Mouse (Mus musculus) CD4-positive helper T cell, adult 2 months (primary cell): ENCODE results near the gene Gfm2.
A peak's percentile ranks its signal among the peaks of the same experiment; 100 is the strongest.

Experiments
- DNase-seq: peaks from one replicate; pipeline ENCODE4 v3.0.0-alpha.2; 2012; ENCODE audit warnings: low read depth, missing footprints, low spot score

Gfm2 gene

DNA sequence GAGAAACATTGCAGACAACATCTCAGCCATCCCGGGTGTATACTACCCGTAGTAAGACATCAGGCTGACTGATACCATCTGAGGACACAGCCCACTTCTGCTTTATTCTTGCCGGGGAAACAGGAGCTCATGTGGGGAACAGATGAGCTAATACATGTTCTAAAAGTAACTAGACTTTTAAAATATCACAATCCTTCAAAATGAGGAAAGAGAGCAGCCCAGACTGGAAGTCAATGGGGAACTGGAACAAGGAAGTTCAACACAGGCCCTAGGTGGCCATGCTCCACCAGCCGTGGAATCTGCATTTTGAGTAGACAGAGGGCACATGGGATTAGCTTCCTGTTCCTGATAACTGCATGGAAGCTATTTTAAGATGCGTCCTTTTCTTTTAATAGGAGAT lies 50.0 kb downstream of the Gfm2 start:
- no peak for DNase-seq

DNA sequence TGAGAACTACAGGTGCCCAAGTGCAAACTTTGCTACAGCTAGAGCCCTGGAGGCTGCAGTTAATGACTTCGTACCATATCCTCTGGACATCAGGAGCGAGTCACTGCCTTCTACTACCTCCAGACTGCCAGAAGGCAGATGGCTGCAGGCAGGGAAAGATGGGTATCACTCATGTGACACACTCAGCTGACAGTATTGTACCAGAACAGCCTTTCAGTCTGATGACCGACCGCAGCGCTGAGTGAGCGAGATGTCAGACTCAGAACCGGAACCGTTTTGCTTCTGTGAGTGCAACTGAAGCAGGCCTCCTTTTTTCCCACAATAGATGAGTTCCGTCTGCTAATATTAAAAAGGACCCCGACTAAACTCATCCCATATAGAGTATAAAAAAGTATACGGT lies 54.9 kb downstream of the Gfm2 start:
- no peak for DNase-seq

- no peak for DNase-seq
Measured at GRCm38 (mm10) chr13:97193420-97193819, 55.7 kb downstream of the Gfm2 start.

DNA sequence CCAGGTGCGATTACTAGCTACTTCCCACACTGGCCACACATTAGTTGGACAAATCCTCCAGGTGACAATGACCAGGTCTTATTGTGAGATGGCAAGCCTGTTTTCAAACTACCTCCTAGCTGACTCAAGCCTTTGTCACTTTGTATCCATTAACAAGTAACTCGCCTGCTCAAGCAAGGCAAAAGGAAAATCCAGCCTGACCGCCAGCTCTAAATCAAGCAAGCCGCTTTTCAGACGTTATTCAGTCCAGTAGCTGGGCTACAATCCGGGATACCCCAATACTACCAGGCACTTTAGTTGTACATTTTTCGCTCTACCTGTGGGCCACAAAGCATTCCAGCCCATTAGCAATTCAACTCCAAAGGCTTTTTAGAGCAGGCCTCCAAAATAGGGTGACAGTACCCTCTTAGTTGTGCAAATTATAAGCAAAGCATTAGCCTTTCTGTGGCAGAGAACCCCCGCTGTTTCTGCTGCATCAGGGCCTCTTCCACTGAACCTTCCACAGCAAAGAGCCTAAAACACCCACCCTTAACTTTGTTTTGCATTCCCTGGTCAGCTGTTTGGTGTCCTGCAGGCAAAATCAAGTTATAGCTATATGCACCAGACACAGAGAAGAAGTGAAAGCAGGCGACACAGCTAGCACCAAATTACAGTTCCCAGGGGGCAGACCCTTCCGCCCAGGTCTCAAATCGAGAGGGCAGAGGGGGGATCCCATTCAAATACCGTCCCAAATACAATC lies 58.6 kb downstream of the Gfm2 start:
- no peak for DNase-seq

- no peak for DNase-seq
Measured at GRCm38 (mm10) chr13:97196925-97197218, 59.1 kb downstream of the Gfm2 start.

DNA sequence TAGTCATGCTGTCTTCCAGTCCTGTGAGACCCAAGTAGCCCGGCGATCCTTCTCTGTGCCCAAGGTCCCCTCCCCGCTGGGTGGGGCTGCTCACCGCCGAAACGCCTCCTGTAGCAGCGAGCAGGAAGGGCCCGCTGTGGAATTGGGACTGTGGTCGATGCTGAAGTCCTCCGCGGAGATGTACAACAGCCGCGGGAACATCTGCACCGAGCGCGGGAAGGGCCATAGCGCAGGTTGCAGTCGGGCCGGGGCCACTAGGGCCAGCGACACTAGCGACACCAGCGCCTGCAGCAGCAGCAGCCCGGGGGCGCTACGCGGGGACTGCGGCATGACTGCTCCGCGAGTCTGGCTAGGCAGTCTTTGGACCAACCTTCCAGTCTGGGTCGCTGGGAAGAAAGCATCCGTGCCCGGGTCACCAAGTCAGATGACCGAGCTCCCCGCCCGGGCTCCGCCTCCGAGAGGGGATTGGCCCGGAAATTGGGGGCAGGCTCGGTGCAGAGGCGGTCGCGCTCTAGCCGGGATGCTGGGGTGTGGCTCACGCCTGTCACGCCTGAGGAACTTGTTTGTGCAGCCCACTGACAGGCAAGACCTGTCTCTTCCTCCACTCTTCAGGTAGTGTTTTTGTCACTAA lies 60.3 kb downstream of the Gfm2 start, which contains the start of gene Hexb:
Gene Hexb (minus strand): TSS at position 426 of the 631 bp plus-strand sequence.
- DNase-seq = peak; percentile 90

DNA sequence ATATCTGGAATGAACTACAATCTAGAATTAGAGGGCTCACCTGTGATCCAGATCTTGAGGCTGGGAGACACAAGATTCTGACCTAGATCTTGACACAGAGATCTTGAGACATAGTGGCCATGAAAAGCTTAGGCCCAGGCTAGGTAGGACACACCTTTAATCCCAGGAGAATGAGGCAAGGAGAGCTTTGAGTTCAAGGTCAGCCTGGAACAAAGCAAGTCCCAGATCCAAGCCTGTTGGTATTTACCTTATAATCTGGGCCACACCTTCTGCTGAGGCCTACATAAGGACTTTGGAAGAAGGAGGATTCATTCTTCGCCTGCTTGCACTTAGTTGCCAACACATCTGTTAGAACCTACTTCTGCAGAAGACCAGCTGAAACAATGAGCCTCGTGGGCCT lies 61.4 kb downstream of the Gfm2 start:
- DNase-seq = no peak

DNA sequence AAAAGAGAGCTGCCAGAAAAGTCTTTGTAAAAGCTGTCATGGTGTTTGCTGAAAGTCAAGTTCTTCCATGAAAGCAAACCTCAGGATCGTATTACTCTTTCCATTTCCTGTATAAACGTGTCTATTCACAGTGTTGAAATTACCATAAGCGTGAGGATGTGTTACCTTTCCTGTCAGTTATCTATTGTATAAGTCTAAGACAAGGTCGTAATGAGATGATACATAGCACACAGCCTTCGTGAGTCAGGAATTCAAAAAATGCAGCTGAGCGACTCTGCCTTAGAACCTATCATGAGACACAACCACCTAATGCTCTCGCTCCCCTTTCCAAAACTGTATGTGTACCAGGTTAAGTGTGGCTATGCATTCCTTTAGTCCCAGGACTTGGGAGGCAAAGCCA lies 63.3 kb downstream of the Gfm2 start:
- DNase-seq = no peak

DNA sequence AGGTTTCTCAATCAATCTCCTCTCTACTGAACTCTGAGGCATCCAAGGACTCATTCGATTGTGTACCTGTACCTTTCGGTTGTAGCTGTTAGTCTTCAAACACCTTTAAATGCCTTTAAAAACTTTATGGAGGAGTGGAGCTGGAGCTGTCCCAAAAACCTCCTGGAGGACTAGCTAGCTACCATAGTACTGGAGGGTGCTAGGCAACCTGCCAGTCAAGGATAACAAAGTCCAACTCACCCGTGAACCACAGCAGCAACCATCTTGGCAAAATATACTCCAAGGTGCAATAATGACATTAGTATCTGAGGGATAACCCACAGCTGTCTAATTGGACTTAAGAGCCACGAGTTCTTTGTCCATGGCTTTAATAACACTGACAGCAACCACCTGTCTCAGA lies 64.2 kb downstream of the Gfm2 start:
- DNase-seq = no peak

DNA sequence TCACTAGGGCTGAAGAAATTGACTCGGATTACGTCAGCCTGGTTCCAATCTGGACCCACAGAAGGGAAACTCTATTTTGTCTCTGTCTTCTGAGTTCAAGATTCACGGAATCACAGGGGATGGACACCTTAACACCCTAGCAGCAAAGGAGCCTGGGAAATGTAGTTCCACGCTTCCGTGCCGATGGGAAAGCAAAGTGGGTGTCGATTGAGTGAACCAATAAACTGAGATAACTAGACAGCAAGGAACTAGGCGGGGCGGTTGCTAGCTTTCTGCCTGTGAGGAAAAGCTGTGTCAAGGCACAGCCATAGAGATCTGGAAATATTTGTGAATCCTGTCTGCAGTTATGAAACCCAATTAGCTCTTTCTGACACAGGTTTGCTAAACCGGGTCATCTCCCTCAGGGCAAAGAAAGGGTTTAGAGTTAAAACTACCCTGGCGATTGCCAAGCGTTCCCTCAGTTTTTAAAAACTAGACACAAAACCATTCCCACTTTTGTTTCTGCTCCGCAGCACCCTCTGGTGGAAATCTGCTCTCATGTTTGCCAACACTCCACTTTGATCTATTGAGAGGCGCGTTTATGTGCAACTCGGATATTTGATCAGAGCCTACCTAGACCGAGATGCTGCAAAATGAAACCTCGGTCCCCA lies 67.4 kb downstream of the Gfm2 start:
- DNase-seq = peak; percentile 80

GRCm38 (mm10) chr13:97206046-97206445 lies 68.3 kb downstream of the Gfm2 start:
- DNase-seq = no peak

DNA sequence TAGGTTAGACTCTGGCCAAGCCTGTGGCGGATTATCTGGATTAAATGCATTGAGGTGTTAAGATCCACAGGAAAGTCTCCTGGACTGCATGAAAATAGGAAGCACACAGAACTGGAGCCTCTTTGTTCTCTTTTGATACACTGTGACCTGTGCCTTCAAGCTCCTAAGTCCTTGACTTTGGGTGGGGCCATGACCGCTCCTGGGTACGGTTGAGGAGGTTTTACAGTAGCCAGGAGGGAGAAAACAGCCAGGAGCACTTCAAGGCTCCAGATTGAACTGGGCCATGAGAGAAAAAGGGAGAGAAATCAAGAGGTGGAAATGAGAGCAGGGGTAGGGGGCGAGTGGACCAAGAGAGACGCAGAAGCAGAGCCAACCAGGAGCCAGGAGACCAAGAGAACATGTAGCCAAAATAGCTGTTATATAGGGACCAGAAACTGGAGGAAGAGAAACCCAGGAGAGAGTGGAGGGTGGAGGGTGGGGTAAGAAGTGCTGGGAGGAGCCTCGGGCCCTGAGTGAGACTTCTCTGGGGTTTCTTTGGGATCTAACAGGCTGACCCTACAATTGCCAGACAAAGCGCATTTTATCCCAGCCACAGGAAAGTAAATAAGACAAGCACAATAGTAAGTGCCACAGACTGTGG lies 69.9 kb downstream of the Gfm2 start:
- no peak for DNase-seq

- peak; percentile 86 for DNase-seq
Measured at GRCm38 (mm10) chr13:97208112-97208478, 70.4 kb downstream of the Gfm2 start.

DNA sequence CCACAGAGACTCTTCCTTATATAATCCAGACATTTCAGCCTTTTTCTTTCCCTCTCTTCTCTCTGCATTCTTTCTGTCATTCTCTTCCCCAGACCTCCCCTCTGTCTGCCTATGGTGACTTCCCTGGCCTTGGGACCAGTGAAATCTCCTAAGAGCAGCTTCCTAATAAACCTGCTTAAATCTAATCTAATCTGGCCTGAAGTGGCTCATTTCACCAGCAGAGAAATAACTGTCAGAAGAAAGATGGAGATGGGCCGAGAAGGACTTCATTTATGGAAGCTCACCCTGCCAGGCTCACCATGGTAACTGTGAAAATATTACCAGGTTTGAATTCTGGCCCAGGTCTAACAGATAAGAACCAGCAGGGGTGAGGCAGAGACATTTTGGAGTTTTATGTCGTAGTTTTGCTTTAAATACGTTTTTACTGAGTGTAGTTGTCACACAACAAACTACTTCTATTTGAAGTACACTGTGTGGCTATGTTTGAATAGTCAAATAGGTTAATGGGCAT lies 70.8 kb downstream of the Gfm2 start:
- peak; percentile 39 for DNase-seq

GRCm38 (mm10) chr13:97214583-97215268 lies 77.0 kb downstream of the Gfm2 start:
- no peak for DNase-seq

DNA sequence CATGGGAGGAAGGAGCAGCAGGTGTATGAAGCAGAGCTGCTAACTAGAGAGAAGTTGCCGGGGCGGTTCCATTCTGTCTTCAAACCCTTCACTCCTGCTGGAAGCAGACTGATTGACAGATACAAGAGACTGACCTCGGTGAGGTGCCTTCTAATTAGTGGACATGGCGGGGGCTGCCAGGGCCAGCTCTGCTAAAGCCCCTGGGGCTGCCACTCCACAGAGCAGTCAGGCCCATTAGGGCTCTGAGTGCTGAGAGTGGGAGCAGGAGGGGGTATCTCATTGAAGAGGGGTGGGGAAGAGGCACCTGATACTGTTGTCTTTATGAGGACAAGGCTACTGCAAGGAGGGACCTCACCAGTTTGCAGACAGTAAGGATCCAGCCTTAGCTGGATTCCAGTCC lies 77.8 kb downstream of the Gfm2 start:
- no peak for DNase-seq

DNA sequence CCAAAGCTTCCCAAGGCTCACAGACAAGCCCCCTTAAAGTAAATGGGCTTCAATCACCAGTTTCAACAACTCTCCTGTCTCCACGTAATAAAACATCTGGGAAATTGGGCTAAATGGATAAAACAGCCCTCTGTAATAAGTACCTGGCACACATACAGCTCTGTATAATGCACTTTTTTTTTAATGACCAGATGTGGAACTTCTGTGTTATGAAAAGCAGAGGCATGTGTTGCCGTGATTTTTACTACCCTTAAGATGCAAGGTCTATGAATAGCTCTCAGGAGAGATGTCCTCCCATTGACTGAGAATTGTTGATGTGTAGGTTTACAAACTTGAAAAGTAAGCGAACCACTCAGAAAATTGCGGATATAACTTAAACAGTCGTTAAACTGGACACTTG lies 78.5 kb downstream of the Gfm2 start:
- DNase-seq = no peak

DNA sequence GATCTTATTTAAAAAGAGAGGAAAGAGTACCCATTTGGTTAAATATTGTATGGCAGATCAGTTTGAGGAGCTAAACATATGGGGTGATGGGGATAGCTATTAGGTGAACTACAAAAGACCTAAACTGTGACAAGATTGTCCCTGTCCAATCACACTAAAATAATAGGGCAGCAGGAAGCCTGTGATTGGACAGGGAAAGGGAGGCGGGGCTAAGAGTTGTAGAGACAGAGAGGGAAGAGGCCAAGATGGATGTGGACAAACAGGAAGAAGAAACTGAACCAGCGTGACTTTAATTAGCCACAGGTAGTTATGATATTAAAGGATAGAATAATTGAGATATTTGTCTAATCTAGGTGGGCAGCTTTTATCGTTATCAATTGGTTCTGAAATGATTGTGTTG lies 82.3 kb downstream of the Gfm2 start:
- DNase-seq = no peak

- no peak for DNase-seq
Measured at GRCm38 (mm10) chr13:97223856-97224255, 86.1 kb downstream of the Gfm2 start.

GRCm38 (mm10) chr13:97224341-97224982 lies 86.7 kb downstream of the Gfm2 start:
- DNase-seq = no peak

DNA sequence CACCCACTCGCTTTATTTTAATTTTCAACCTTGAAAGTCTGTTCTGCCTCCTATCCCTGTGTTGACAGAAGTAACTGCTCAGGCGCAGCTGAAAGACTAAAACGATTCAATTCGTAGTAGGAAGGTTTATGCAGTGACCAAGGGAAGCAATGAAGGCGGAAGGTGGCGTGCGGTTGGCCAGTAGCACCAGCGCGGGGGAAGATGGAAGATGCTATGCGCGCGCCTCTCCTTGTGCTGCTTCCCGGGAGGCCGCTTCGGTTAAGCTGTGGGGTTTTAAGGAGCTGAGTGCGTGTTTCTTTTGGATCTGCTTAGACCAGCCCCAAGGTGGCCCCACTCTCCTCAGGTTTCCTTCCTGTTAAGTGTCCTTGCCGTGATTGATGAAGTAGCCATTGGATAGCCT lies 87.4 kb downstream of the Gfm2 start:
- no peak for DNase-seq
